Mouse (Mus musculus): ENCODE data around the gene Cldn7. TPM values are rescaled to one million over a fixed set of nuclear protein-coding genes. Genes with fewer than 3 reads are reported as not detected.

The Cldn7 gene
- total RNA-seq, 1 experiment: 24.9 TPM

- peak within 1 kb of the TSS; percentile 77 for H3K9ac ChIP-seq (ENCODE audit: insufficient read depth, low read depth, low read length, poor library complexity, severe bottlenecking)
- no peaks in the 10 kb centered on the region for H3K9me3 ChIP-seq (ENCODE audit: control insufficient read depth, insufficient read depth, low read depth, low read length)
- TF ChIP-seq ZNF384 (IDR thresholded peaks at IDR 0.05; ENCODE audit: low read depth, low read length): no peak
- no peak for TF ChIP-seq MAFK (IDR thresholded peaks at IDR 0.05; ENCODE audit: insufficient read depth, low read depth, low read length)
- TF ChIP-seq ZC3H11A (IDR thresholded peaks at IDR 0.05; ENCODE audit: borderline replicate concordance, low read depth, low read length): no peak
- no peak for TF ChIP-seq HCFC1 (IDR thresholded peaks at IDR 0.05; ENCODE audit: borderline replicate concordance, insufficient read depth, low read length)
- TF ChIP-seq CHD2 (IDR thresholded peaks at IDR 0.05; ENCODE audit: low read depth, low read length): no peak
- in situ Hi-C loops (cut with MboI; ENCODE audit: low sequenced_read_pairs in 2 of 2, unreplicated experiment in 2 of 2): loop anchor here in 1 of 2 experiments (10.0 kb wide), 1 partner anchor 279 kb away; the partner anchor contains the start of gene Slc16a11
- peaks cover 0 to 22% of the 10 kb centered on the region in 2 experiments; a peak in 2 of 4 replicates for H3K4me1 ChIP-seq (ENCODE audit: control insufficient read depth in 2 of 2, insufficient read depth in 2 of 2, low read length in 2 of 2, poor library complexity in 1 of 2)
- H3K27ac ChIP-seq (ENCODE audit: insufficient read depth, low read depth, low read length, poor library complexity, severe bottlenecking): peak within 1 kb of the TSS; percentile 54; the same call in 1 of the 2 replicates
- peak; percentile 93 for DNase-seq (ENCODE audit: low read depth, low spot score)
- H3K4me3 ChIP-seq (ENCODE audit: insufficient read depth in 1 of 2, low read depth in 1 of 2, low read length in 2 of 2, poor library complexity in 1 of 2, severe bottlenecking in 1 of 2): peak within 1 kb of the TSS; percentile 59 to 82
- H3K36me3 ChIP-seq (ENCODE audit: control insufficient read depth, insufficient read depth, low read length, poor library complexity, severe bottlenecking): no peaks in the 10 kb centered on the region
Observed at GRCm38 (mm10) chr11:69935137-69935879, 29.3 kb upstream of the Cldn7 start, which contains the start of gene Ybx2. Gene Ybx2, plus strand, starts transcription at chr11:69935796.

- no peak overlapping the region for H3K27ac ChIP-seq (ENCODE audit: insufficient read depth, low read depth, low read length, poor library complexity, severe bottlenecking)
- in situ Hi-C loops (cut with MboI; ENCODE audit: low sequenced_read_pairs in 2 of 2, unreplicated experiment in 2 of 2): loop anchor here in 1 of 2 experiments (10.0 kb wide), 1 partner anchor 279 kb away; the partner anchor contains the start of gene Slc16a11
Observed at GRCm38 (mm10) chr11:69936156-69936555, 28.4 kb upstream of the Cldn7 start.

GRCm38 (mm10) chr11:69936714-69937347 lies 27.7 kb upstream of the Cldn7 start:
- no peaks in the 10 kb centered on the region for H3K36me3 ChIP-seq (ENCODE audit: control insufficient read depth, insufficient read depth, low read length, poor library complexity, severe bottlenecking)
- H3K27ac ChIP-seq (ENCODE audit: insufficient read depth, low read depth, low read length, poor library complexity, severe bottlenecking): no peak overlapping the region
- H3K4me3 ChIP-seq (ENCODE audit: insufficient read depth in 1 of 2, low read depth in 1 of 2, low read length in 2 of 2, poor library complexity in 1 of 2, severe bottlenecking in 1 of 2): peak overlapping the region; percentile 59 to 82; a peak in 3 of 4 replicates
- no peak for TF ChIP-seq HCFC1 (IDR thresholded peaks at IDR 0.05; ENCODE audit: borderline replicate concordance, insufficient read depth, low read length)
- DNase-seq (ENCODE audit: low read depth, low spot score): no peak
- peaks cover 0 to 24% of the 10 kb centered on the region in 2 experiments; a peak in 2 of 4 replicates for H3K4me1 ChIP-seq (ENCODE audit: control insufficient read depth in 2 of 2, insufficient read depth in 2 of 2, low read length in 2 of 2, poor library complexity in 1 of 2)
- peak overlapping the region; percentile 49; the same call in 1 of the 2 replicates for H3K9ac ChIP-seq (ENCODE audit: insufficient read depth, low read depth, low read length, poor library complexity, severe bottlenecking)
- no peaks in the 10 kb centered on the region for H3K9me3 ChIP-seq (ENCODE audit: control insufficient read depth, insufficient read depth, low read depth, low read length)
- in situ Hi-C loops (cut with MboI; ENCODE audit: low sequenced_read_pairs in 2 of 2, unreplicated experiment in 2 of 2): loop anchor here in 1 of 2 experiments (10.0 kb wide), 1 partner anchor 278 kb away; the partner anchor contains the start of gene Slc16a11

More at GRCm38 (mm10) chr11:69936156-69936555, 28.4 kb upstream of the Cldn7 start:
- TF ChIP-seq CHD2 (IDR thresholded peaks at IDR 0.05; ENCODE audit: low read depth, low read length) (no peak), MAFK (IDR thresholded peaks at IDR 0.05; ENCODE audit: insufficient read depth, low read depth, low read length) (no peak)
- no peak for DNase-seq (ENCODE audit: low read depth, low spot score)
- Histone ChIP-seq H3K9me3 (ENCODE audit: control insufficient read depth, insufficient read depth, low read depth, low read length) (no peaks in the 10 kb centered on the region), H3K9ac (ENCODE audit: insufficient read depth, low read depth, low read length, poor library complexity, severe bottlenecking) (peak overlapping the region; percentile 77), H3K4me1 (ENCODE audit: control insufficient read depth in 2 of 2, insufficient read depth in 2 of 2, low read length in 2 of 2, poor library complexity in 1 of 2) (peaks cover 0 to 24% of the 10 kb centered on the region in 2 experiments; a peak in 2 of 4 replicates), H3K36me3 (ENCODE audit: control insufficient read depth, insufficient read depth, low read length, poor library complexity, severe bottlenecking) (no peaks in the 10 kb centered on the region), H3K4me3 (ENCODE audit: insufficient read depth in 1 of 2, low read depth in 1 of 2, low read length in 2 of 2, poor library complexity in 1 of 2, severe bottlenecking in 1 of 2) (peak overlapping the region; percentile 59 to 82)

- no peak for DNase-seq (ENCODE audit: low read depth, low spot score)
- no peaks in the 10 kb centered on the region for H3K36me3 ChIP-seq (ENCODE audit: control insufficient read depth, insufficient read depth, low read length, poor library complexity, severe bottlenecking)
- no peak overlapping the region for H3K4me3 ChIP-seq (ENCODE audit: insufficient read depth in 1 of 2, low read depth in 1 of 2, low read length in 2 of 2, poor library complexity in 1 of 2, severe bottlenecking in 1 of 2)
- in situ Hi-C loops (cut with MboI; ENCODE audit: low sequenced_read_pairs in 2 of 2, unreplicated experiment in 2 of 2): loop anchor here in 1 of 2 experiments (10.0 kb wide), 1 partner anchor 277 kb away; the partner anchor contains the start of gene Slc16a11
- peaks cover 0 to 24% of the 10 kb centered on the region in 2 experiments; a peak in 2 of 4 replicates for H3K4me1 ChIP-seq (ENCODE audit: control insufficient read depth in 2 of 2, insufficient read depth in 2 of 2, low read length in 2 of 2, poor library complexity in 1 of 2)
- TF ChIP-seq ZNF384 (IDR thresholded peaks at IDR 0.05; ENCODE audit: low read depth, low read length): no peak
- no peak for TF ChIP-seq MAFK (IDR thresholded peaks at IDR 0.05; ENCODE audit: insufficient read depth, low read depth, low read length)
- TF ChIP-seq CHD2 (IDR thresholded peaks at IDR 0.05; ENCODE audit: low read depth, low read length): no peak
- TF ChIP-seq HCFC1 (IDR thresholded peaks at IDR 0.05; ENCODE audit: borderline replicate concordance, insufficient read depth, low read length): no peak
- TF ChIP-seq ZC3H11A (IDR thresholded peaks at IDR 0.05; ENCODE audit: borderline replicate concordance, low read depth, low read length): no peak
- H3K9ac ChIP-seq (ENCODE audit: insufficient read depth, low read depth, low read length, poor library complexity, severe bottlenecking): no peak overlapping the region
- H3K9me3 ChIP-seq (ENCODE audit: control insufficient read depth, insufficient read depth, low read depth, low read length): no peaks in the 10 kb centered on the region
- H3K27ac ChIP-seq (ENCODE audit: insufficient read depth, low read depth, low read length, poor library complexity, severe bottlenecking): no peak overlapping the region
Observed at GRCm38 (mm10) chr11:69937385-69937784, 27.2 kb upstream of the Cldn7 start.
